Mouse (Mus musculus) right cerebral cortex, postnatal 25 days (tissue): ENCODE measurements around the gene Ppp1r1c.
"Not testable (repeated sequence)": the region's sequence is repeated elsewhere in the genome, so short reads cannot be mapped to it uniquely, and the experiment has no call there.

Experiments
- DNase-seq: peaks from one replicate; pipeline ENCODE4 v3.0.0; 2022

The Ppp1r1c gene

GRCm38 (mm10) chr2:79751685-79752084, 44.1 kb downstream of the Ppp1r1c start:
- no peak for DNase-seq

DNA sequence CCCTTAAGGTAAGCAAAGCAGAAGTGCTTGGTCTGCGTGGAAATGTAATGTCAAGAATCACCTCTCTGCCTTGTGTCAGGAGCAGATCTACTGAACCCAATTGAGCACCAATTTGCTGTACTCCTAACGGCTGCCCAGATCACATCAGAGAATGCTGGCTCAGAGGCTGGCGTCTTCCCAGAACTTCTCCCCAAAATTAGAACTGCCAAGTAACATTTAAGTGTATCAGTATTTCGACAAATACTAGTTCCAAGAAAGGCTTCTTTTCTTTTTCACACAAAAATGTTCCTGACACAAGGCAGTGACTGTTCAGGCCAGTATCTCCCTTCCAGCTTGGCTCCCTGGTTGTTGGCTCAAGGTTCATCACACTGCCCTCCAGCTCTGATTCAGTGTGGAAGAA, 52.4 kb downstream of the Ppp1r1c start:
- DNase-seq = peak; percentile 7

- DNase-seq = no peak
Observed at GRCm38 (mm10) chr2:79762723-79763388, 55.3 kb downstream of the Ppp1r1c start.

DNA sequence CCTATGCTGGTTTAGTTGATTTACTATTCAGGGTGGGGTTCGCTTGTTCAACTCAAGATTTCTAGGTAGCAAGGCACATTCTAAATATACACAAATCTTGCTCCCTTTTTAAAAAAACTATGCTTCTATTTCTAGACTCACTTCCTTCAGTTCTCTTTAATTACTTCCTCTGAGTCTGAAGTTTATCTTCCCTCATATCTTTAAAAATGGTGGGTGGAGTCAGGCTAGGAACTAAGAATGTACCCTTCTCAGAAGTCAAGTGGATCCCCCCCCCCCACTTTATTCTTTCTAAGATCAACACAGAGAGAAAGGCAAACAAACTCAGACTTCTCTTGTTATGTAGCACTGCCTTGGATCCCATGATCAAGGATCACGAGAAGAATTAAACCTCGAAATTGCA, 57.5 kb downstream of the Ppp1r1c start:
- DNase-seq = no peak

- DNase-seq = no peak
Observed at GRCm38 (mm10) chr2:79765723-79766122, 58.1 kb downstream of the Ppp1r1c start.

- DNase-seq = no peak
Observed at GRCm38 (mm10) chr2:79768625-79769024, 61.0 kb downstream of the Ppp1r1c start.

DNA sequence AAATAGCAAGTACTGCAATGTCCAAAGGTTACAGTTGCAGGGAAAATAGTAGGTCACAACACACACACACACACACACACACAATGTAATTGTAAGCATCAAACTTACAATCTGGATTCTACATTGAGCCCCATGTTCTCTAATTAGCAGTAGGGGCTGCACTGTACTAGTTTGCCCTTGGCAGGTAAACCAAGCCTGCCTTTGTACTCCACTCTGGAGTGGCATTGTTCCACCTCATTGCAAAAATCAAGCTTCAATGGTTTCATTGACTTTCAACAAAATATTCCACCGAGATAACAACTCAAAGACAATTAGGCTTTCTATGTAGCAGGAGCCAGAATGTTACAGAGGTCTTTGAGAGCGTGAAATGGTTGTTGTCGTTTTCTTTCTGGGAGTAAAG, 62.7 kb downstream of the Ppp1r1c start:
- DNase-seq = no peak

- DNase-seq = peak; percentile 59
Observed at GRCm38 (mm10) chr2:79774372-79774771, 66.8 kb downstream of the Ppp1r1c start.

- DNase-seq = no peak
Observed at GRCm38 (mm10) chr2:79777801-79778200, 70.2 kb downstream of the Ppp1r1c start.

DNA sequence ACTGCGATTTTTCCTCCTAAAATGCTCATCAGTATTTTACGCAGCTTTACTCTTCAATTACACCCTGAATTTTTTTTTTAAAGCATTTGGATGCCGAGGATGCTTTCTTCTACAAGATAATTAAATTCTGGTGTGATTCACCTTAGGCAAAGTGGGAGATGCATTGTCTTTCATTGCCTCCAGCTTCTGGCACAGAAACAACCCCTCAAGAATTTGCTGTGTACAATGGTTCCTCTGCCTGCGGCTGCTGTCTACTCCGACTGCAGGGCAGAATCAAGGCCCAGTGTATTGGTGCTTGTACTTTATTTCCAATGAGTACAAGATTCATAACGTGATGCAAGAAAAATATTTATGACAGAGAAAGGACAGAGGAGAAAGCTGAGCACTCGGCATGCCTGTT, 73.2 kb downstream of the Ppp1r1c start:
- no peak for DNase-seq

GRCm38 (mm10) chr2:79785541-79786134, 78.1 kb downstream of the Ppp1r1c start:
- no peak for DNase-seq

DNA sequence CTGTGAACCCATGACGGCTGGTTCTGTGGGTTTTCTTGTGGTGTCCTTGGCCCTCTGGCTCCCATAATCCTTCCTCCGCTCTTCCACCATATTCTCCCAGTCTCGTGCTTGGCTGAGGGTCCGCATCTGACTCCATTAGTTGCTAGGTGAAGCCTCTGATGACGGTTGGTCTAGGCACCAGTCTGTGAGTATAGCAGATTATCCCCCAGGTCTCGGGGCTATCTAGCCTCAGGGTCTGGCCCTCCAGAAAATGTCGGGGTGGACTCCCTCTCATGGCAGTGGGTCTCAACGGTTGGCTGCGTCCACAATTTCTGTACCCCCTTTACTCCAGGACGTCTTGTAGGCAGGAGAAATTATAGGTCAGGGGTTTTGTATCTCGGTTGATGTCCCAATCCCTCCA, 78.9 kb downstream of the Ppp1r1c start:
- no peak for DNase-seq

DNA sequence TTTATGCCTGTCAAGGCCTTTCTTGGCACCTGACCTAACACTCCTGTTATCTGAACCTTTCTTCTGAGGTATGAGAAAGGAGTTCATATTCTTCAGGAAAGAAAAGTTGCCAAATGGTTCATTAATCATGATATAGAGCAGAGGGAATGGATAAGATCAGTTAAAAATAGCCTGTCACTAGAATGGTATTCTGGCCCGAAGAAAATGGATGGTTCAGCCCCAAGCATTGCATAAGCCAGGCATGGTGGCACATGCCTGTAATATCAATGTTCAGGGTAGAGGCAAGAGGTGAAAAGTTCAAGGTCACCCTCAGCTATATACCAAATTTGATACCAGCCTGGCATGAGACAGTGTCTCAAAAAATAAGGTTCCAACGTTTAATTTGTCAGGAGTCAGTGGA, 85.6 kb downstream of the Ppp1r1c start:
- no peak for DNase-seq

DNA sequence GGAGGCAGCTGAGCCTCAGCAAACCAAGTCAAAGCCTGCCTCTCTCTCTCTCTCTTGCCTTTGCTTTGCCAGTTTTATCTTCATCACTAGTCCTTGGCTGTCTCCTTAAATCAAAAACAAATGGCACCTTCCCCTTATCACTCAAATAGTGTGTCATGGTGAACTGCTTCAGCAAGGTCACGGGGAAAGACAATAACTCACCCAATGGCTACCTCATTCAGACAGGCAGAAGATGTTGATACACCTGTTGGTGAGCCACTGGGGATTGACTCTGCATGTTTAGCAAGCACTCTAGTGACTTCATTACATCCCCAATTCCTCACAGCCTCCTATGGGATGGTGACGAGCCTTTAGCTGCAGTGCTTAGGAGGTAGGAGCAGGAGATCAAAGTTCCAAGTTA, 89.9 kb downstream of the Ppp1r1c start:
- DNase-seq = no peak

DNA sequence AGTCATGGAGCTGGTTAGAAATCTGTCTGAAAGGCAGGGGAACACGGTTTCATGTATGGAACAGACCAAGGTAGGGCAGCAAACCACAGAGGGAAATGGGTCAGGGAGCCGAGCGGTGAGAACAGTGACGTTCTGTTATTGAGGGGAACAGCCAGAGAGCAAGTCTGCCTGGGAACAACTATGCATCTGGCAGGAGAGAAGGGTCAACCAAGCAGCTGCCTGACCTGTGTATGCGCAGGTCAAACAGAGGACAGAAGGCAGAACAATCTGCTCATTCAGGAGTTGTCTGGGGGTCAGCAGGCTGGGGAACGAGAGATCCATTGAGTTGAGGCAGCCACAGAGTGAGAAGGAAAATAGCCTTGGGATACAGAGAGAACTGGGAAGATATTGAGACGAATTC, 91.0 kb downstream of the Ppp1r1c start:
- DNase-seq = no peak

DNA sequence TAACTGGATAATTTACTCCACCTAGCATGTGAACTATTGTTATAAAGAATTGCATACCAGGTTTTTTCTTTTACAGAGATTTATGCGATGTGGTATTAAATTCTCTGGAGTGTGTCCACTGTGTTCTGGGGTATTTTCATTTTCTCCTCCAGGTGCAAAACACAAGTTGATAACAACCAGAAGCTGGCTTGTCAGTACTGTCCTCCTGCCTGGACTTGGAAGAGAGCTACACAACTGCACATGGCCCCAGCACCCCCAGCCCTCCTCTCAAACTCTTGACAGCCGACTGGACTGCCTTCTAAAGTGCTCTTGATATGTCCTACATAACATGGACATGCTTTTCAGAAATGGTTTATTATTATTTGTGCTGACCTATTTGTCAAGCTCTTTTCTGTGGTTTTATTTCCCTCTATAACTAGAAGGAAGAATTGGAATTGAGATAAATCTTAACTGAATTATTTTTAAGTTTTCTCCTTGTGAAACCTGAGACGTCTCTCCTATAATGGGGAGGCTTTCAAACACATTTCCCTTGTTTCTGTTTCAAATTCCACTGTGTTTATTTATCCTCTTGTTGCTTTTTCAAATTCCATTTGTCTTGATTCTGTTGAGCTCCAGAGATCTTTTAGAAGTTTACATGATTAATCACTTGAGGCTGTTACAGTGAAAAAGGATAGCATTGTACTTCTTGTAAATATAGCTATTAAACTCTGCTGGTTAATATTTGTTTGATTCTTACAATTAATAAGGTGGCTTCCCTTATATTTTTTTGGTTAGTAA, 108.3 kb downstream of the Ppp1r1c start:
- no peak for DNase-seq

DNA sequence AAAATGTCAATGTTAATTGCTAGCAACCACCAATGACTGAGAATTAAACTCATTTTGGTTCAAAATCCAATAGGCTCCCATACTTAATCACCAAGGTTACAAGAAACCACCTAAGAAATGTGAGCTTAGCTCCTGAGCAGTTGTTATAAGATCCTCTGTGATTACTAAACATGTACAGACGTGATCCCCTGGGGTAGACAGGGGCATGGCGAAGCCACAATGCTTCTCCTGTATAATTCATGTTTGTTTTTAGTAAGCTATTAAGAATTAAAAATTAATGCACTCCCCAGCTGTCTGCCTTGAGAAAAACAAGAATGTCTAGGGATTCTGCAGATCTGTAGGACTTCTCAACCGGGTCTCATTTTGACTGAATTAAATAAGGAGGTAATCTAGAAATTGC, 112.0 kb downstream of the Ppp1r1c start:
- DNase-seq = no peak

DNA sequence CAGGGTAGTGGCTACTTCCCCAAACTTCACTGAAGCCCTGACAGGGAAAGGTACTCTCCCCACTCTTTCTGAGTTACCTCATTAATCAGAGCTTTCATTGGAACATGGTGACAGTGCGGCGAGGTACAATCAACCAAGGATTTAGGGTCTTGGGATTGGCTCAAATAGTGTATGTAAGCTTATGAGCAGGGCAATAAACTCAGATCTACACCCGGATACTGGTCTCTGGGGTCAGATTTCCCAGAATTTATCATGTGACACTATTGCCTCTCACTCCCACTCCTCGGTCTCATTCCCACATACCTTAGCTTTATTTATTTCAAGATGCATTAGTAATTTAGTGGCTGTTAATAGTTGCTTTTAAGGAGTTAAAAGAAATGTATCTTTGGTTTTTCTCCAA, 118.3 kb downstream of the Ppp1r1c start:
- DNase-seq = no peak

GRCm38 (mm10) chr2:79839090-79839489, 131.5 kb downstream of the Ppp1r1c start:
- no peak for DNase-seq

DNA sequence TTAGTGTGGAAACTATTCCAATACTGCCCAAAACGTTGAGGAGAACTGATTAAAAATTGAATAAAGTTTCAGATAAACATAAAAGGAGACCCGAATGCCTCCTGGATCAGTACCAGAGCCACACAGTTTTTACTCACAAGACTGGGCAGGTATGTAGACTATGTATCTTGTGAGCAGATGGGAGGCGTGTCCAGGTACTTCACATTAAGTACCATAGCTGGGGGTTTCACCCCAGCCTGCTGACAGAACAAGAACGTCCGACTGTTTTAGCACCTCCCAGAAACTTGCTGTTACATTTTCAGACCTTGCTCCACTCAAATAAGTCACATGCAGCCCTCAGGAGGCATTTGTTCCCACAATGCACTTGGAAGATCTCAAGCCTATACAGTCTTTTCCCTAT, 131.9 kb downstream of the Ppp1r1c start:
- DNase-seq = no peak

- not testable (repeated sequence) for DNase-seq
Observed at GRCm38 (mm10) chr2:79847396-79847795, 139.8 kb downstream of the Ppp1r1c start.

DNA sequence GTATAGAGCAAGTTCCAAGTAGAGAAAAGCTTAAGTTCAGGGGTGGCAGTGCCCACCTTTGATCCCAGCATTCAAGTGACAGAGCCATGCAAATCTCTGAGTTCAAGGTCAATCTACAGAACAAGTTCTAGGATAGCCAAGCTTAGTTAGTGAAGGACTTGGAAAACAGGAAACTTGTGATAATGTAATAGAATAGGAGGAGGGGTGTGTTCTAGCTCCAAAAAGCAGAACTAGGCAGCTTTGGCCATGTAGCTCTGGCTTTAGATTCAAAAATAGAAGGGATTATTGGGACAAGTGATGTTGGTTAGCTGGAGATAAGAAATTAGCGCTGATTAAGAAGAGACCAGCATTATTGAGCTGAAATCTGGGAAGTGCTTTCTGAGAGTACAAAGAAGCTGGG, 149.3 kb downstream of the Ppp1r1c start:
- DNase-seq = no peak

- DNase-seq = no peak
Observed at GRCm38 (mm10) chr2:79865275-79865999, 157.9 kb downstream of the Ppp1r1c start.
